Mouse (Mus musculus) kidney, postnatal 36 days (tissue): ENCODE measurements at regions not wholly inside any gene's neighbourhood (a gene's known extent, or its start where the extent isn't known, plus 50 kb on each side); places are given as distances from the start of the nearest gene placed in this dataset.
A peak's percentile ranks its signal among the peaks of the same experiment; 100 is the strongest.

Experiments
- DNase-seq, 2 experiments: peaks; one replicate each; pipeline ENCODE4 v3.0.0; 2021 to 2022; ENCODE audit warnings: mixed read lengths in 2 of 2

DNA sequence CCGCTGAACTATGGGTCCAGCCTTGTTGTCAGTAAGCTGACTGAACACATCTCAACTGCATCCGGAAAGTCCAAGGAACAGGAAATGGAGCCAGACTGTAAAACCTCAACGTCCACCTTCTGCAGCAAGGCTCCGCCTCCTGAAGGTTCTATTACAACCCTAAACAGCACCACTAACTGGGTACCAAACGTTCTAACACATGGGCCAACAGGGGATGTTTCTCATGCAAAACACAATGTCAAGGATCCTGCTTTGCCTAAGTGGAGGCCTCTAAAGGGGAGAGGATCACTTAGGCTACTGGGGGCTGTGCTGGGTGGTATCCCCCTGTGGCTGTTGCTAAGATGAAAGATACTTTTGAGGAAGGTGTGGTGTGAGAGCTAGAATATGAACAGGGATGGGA is 51.0 kb upstream of the Stt3b start:
- DNase-seq, result no peak

DNA sequence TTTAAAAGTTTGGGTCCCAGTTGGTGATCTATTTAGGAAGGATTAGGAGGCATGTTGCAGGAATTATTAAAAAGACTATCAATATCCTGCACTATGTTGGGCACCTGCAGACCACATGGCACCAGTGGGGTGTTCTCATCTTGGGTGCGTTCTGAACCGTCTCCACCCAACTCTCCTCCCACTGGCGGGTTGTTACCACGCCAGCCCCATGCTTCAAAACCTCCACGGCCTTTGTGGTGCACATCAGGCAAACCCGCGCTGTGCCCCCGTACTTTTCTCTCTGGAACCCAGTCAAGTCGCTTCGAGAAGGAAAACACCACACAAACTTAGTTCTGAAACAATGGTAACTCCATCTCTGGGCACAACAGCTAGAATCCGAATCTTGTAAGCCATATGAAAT is 51.7 kb upstream of the Stt3b start:
- DNase-seq, result no peak

DNA sequence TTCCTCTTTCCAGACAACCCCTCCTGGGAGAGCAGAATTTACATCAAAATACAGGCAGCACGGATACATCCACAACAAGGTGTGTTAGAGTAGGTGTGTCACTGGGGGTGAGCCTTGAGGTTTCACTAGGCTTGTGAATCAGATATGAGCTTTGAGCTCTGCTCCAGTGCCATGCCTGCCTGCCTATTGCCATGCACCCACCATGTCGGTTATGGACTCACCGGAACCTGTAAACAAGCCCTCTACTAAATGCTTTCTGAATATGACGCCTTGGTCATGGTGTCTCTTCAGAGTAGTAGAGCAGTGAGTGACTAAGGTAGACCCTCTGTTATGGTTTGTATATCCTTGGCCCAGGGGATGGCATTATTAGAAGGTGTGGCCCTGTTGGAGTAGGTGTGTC is 52.3 kb upstream of the Stt3b start:
- DNase-seq, result no peak

DNA sequence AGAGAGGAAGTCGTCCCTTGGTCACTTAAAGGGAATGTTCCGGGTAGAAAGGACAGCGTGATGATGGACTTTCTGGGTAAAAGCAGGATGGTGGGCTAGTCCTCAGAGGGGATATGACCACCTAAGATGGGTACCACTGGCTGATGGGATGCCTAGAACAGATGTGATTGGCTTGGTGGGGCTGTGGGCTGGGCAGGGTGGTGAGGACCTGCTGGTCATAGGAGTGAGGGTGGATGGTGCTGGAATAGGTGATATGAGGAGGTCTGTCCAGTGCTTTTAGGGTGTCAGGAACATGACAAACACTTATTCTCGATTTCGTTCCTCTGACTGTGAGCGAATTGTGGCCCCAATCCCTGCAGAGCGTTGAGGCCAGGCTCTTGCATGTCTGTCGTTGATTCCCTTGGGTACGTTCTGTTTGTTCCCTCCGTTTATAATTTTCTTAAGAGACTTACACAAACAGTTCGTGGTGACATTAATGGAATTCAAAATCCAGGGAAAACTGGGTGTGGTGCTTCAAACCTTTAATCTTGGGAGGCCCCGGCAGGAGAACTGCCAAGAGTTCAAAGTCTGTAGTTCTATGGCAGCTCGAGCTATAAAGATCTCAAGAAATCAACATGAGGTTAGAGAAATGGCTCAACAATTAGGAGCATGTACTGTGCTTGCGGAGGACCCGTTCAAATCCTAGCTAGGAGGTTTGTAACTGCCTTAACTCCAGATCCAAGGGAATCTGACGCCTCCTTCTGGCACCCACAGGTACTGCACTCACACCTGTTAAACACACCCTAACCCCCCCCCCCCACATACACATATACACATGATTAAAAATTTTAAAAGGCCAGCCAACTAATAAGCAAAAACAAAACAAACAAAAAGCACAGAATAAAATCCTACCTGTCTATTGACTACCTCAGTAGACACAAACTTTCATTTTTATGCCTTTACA is 55.0 kb upstream of the Stt3b start:
- peak; percentile 43 to 63 for DNase-seq

DNA sequence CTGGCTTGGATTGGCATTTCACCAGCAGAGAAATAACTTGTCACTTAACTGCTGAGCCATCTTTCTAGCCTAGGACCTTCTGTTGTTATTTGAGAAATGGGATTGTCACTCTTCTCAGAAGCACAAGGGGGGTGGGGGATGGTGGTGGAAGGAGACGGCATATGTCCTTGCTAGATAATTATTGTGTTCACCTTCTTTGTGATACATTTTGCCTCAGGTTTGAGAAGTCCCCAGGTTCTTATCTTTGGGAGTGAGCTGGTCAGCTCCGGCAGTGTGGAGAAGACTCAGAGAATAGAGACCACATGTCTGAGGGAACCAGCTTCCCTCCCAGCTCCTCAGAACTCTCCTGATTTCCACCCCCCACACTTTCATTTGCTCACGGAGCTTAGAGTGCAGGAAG is 57.6 kb upstream of the Stt3b start:
- no peak for DNase-seq

DNA sequence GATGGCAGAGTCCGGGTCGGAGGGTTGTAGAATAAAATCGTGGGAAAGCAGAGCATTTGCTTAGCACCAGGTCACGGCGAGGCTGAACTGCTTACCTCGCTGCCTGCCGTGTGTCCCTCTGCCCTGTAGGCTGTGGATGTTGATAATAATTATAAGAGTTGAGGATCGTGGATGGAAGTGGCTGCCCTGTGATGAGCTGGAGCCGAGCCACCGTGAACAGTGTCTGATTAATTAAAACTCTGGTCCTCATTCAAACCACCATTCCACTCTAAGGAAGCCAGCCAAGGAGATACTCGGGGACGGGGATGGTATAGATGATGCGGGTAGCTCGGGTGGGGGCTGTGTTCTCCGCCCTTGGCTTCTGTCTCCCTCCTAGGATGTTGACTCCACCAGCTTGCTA is 70.1 kb upstream of the Stt3b start:
- DNase-seq, result no peak

DNA sequence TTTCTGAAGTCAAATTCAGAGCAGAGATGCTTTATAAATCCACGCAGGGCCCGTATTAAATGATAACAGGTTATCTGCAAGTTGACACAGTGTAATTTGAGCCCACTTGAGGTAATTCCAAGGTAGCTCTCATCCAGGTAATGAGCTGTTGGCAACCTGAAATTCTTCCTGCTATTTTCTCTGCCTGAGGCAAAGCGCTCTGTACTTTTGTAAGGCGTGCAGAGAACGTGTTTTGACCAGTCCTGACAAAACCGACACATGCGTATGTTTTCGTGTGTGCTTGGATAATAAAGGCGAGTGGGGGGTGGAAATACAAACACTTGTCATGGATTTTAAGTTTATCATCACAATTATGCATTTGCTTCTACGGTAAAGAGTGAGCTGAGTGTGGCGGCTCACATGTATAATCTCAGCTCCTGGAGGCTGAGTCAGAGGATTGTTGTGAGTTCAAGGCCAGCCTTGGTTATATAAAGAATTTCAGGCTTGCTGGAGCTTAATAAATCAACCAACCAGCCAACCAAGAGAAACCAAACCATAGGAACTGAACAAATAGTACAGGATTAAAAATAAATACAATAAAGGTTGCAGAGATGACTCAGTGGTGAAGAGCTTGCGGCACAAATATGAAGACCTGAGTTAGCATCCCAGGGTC is 72.7 kb upstream of the Stt3b start:
- DNase-seq, result no peak

DNA sequence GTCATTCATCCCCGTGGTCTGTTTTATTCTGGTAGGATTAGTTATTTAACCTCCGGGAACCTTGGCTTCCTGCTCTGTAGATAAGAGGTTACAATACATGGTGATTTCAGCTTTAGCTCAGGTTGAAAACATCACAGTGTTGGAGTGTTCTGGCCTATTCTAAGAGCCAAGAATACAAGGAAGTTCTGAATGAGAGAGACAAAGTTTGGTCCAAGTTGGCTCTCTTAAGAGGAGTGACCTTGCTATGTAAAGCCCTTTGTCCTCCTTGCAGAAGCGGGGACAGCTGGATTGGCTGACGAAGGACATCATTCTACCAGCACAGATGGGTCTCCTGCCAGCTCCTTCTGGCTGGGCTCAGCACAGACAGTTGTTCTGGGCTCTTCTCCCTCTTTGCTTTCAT is 73.7 kb upstream of the Stt3b start:
- DNase-seq, result peak; percentile 31

DNA sequence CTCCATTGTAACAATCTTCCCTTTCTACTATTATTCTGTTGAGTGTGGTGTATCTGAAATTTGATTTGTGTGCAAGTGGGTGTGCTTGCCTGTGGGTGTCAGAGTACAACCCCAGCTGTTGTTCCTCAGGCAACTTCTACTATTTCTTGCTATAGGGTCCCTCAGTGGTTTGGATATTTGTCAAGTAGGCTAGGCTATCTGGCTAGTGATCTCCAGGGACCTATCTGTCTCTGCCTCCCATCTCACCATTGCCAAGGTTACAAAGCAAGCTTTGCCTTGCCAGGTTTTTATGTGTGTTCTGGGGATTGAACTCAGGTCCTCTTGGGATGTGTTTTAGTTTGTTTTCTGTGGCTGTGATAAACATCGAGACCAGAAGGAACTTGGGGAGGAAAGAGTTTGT is 74.1 kb upstream of the Stt3b start:
- DNase-seq, result peak in 1 of 2 experiments; percentile 25

DNA sequence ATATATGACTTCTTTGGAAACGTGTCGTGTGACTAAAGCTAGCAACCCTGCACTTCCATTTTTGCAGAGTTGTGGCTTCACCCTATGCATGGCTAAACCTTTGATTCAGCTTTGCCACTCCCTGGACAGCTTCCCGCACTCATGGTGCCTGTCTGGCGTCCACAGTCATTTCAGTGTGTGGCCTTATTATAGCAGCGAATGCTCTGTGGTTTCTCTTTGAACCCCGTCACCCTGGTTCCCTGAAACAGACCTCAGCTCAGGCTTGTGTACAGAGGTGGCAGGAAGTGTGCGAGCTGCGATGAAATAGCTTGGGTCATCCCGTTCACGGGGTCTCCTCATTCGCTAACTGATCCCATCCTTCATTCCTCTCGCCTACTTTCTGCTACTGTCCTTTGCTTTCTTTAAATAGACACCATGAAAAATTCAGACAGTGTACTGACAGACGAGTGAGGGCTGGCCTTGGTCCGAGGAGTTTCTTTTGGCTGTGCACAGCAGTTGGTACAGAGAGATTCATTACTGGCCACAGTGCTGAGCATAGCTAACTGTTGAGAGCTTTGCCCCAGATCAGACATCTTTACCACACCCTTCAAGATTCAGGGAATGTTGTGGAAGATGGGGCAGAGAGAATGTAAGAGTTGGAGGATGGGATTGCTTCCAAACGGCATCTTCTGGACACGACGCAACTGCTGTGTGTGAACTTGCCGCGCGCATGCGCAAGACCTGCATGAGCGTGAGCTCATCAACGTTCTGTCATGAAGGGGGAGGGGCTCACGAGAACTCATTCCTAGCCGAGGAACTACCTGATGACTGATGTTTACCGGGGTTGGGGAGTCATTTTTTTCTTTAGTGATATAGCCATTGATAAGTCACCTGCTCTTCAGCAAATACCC is 77.5 kb upstream of the Stt3b start:
- DNase-seq, result no peak

DNA sequence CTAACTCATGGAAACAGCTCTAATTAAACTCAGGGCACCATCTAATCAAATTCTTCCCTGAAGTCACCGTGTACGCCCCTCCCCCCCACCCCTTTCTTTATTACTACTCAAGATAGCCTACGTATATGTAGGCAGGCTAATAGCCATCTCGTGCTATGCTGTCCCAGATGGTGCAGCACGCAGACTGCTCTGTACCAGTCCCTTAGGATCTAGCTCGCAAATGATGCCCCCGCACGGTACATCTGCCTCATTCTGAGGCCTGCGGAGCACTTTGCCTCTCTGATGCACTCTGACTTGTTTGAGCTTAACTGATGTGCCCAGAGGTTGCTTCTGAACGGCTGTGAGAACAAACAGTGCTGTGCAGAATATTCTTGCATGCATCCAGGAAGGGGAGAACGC is 78.1 kb upstream of the Stt3b start:
- no peak for DNase-seq

DNA sequence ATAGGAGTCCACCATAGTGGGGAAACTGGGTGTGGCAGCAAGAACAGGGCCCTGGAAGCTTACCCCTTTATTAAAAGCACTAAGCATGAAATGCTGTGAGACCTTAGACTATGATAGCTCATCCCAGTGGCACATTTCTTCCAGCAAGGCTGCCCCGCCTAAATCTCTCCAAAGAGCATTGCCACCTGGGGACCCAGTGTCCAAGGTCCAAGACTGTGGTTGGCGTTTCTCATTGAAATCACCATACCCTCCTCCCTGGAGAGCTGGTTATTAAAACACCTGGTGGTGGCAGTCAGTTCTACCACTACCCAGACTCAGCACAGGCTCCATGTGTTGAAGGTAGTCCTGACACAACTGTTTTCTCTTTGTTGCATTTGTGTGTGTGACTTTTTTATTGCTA is 78.9 kb upstream of the Stt3b start:
- no peak for DNase-seq

DNA sequence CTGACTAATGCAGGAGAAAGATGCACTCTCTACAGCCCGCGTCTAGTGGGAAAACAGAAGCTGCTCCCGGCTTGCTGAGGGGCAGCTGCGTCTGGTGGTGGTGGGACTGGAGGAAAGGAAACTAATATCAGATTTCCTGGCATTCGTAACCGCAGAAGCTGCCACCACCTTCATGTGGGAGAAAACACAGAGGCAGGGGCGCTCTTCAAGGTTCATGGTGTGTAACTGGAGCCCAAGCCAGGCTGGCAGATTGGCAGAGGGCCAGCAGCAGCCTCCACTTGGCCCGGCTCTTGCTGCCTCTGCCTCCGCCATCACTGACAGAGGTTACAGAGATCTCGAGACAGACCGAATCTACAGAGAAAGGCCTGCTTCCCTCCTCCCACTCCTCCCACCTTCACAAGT is 80.7 kb upstream of the Stt3b start:
- DNase-seq, result peak; percentile 72 to 87

DNA sequence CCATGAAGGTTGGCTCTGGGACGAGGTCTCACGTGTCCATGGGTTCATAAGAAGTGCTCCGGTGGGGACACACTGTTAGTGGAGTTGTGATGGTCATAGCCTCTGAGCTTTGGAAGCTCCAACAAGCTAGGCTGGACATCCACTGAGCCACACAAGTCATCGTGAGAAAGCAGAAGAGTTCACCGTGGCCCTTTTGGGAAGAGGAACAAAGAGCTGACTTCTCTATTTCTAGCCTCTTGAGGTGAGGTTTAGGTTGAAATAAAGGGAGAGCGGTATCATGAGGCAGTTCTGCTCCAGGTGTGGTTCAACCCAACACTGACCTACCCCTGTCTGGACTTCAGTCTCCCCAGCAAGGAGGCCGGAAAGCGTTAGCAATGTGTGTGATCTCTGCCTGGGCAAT is 85.3 kb upstream of the Stt3b start:
- no peak for DNase-seq

DNA sequence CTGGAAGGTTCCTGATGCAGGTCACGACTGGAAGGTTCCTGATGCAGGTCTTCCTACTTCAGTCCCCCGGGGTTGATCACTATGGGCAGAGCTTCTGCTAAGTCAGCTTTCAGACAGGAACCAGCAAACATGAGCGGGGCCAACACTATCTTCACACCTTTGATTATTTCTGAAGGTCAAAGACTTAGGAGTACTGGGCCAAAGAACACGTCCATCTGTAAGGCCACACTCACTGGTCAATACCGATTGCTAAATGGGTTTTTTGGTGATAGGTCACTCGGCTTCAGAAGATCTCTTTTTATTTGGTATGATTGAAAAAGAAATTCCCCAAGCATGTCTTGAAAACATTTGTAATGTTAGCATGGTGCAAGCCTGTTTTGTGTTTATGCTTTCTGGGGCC is 90.2 kb upstream of the Stt3b start:
- DNase-seq, result no peak

DNA sequence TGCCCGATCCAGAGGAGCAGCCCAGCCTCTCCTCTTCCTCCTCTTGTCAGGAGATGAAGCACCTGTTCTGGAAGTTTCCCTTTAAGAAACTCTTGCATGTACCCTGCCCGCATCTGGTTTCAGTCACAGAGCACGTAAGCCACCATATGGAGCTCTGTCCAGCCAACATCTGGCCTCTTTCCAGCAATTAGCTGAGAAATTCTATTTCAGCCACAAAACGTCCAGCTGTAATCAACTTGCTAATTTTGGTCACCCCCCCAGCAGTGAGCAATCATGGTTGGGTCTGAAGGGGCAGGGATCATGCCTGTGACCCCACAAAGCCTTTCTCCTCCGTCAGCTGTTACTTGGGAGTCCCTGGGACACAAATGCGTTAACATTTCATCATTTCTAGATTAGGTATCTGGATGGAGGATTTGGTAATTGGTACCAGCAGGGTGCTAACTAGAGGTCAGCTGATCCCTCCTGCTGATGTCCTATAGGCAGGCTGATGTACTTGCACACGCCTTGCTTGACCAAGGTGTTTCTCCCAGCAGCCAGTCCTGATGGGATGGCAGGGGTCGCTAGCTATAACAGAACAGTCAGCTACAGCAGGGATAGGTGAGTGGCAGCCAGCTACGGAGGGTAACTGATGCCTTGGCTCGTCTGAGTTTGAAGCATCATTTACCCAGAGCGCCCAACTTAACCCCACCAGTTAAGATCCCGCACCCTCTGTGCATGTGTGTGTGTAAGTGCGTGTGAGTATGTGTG is 91.4 kb upstream of the Stt3b start:
- no peak for DNase-seq

DNA sequence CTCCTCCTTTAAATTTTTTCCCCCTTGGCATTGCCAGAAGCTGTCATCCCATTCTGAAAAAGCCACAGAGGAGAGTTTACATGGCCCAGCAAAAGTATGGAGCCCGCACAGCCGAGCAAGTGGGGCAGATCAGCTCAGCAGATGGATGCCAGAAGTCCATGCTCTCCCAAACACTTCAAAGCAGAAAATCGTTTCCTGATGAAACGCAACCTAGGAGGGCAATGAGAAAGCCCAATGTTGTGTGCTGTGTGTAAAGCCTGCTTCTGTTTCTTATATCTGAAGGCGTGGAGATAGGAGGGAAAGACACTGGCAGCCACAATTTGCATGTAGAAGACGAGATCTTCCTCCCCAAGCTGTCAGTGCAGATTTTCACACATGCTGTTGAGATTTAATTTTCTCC is 92.4 kb upstream of the Stt3b start:
- DNase-seq, result no peak

DNA sequence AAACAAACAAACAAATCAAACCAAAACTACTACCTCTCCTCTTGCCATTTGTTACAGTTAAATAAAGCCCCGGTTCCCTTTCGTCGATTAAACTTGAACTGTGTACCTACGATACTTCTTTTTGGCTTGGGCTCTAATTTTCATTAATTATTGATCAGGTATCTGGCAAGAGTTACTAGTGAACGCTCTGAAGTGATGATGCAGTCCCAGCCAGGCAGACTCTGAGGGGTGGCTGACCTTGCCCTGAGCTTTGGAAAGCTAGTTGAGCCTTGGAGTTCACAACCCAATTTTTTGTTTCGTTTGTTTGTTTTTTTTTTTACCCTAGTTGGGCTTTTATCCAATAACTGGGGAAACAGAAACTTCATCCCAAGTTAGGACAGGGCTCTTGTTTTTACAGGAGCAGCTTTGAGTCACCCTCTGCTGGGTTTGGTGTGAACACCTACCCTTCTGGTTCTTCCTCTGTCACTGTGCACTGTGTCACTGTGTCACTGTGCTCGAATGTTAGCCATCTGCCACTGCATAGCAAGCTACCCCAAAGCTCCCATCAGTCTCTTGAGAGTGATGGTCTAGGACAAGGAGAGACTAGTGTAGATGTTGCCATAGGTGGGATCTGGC is 93.2 kb upstream of the Stt3b start:
- DNase-seq, result peak; percentile 69 to 88

DNA sequence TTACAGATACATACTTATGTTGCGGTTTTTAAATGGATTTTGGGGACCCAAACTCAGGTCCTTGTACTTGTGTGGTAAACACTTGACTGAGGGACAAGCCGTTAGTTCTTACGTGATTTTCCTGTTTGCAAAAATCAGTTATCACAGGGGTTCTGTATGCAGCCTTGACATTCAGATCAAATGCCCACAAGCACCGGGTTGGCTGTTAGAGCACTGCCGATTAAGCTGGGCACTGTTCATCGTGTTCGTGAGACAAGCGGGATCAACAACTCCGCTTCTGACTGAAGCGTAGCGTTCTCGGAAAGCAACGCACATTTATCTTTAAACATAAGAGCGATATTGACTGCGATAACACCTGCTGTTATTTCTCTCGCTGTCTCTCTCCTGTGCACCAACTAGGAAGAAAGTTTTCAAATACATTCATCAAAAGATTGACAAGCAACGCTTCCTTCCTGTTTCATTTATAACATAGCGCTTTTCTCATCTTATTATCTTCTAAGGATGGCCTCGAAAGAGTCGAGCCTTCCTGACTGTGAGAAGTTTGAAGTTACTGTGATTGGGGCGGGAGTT is 97.8 kb upstream of the Stt3b start:
- no peak for DNase-seq

DNA sequence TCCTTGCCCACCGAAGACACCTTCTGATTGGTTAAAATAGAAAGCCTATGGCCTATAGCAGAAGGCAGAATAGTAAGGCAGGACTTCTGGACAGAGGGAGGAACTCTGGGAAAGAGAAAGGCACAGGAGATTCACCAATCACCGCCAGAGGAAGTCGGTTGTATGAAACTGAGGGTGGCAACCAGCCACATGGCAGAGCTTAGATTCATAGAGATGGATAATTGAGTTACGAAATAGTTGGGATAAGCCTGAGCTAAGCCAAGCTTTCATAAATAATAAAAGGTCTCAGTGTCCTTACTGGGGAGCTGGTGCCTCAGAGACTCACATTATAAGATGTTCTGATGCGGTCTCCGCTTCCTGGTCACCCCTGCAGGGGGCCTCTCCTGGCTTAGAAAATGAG is 98.7 kb upstream of the Stt3b start:
- no peak for DNase-seq

DNA sequence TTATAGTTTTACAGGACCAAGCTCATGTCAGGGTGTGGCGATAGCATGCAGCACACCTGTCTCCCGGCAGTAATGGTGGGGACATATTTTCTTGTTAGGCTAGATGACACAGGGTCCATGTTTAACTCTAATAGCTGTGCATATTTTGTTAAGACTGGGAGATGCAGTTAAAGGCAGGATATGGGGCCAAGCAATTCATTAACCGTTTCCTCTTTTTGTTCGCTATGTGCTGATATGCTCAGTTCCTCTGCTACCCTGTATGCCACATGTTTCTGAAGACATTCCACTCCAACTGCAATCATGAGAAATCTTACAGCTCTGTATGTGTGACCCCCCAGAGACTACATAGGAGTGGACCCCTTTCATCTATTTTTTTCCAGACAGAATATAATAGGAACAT is 104.0 kb upstream of the Stt3b start:
- DNase-seq, result no peak

DNA sequence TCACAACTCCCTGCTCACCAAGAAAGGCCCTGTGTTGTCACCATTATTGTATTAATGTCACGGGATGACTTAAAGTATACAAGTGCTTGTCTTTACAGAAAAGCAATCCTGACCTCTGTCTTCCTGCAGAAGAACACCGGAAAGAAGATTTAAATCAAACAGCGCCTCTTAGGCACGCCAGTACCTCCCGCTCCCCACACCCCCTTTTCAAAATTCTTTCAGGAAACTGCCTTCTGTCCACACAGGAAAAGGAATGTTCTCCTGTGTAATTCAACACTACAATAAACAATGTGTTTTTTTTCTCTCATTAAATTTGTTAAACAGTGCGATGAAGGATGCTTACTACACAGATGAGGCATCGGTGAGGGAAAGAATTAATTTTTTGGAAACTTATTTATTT is 112.6 kb upstream of the Stt3b start:
- DNase-seq, result no peak
